Mouse (Mus musculus): ENCODE measurements around the gene Olfr1284.
"Not testable (repeated sequence)": the region's sequence is repeated elsewhere in the genome, so short reads cannot be mapped to it uniquely, and the experiment has no call there.

Olfr1284 gene
- long read RNA-seq, experiment 1, result 0 reads
- long read RNA-seq, experiment 2, result 0 reads

DNA sequence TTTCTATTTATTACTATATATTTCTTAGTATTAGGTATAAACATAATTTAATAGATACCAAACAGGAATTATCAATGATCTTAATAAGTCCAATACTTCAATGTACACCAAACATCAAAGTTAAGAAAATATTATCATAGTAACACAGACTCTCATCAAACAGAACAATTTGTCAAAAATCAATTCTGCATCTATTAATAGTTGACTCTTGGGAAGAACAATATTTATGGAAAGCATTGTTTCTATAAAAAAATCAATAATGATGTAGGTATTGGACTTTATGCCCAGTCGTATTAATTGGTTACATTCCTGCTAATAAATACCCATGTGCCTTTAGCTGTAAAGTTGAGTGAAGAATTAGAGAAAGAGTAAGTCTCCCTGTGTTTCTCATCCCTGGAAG is at the start of gene Olfr1284:
TSS of gene Olfr1284 (plus strand) at position 301 of the 400 bp plus-strand sequence.
- intact Hi-C loops (cut with DNase I), result no loop called here

DNA sequence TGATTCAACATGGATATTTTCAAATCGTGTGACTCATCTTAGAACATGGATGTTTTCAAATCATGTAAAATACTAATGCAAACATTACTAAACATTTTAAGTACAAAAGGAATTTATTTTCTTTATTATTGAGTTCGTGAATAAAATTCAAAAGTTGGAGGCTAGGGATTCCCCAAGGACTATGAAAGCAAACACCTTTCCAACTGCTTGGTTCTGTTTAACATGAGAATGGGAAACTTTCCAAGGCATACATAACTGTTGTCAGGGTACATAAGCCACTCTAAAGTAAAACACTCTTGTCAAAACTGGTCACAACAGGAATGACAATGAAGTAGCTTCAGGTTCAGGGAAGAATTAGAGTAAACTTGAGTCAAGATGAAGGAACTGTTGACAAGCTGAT is 49.1 kb upstream of the Olfr1284 start, which contains the start of gene Olfr1281:
TSS of gene Olfr1281 (plus strand) at position 301 of the 400 bp plus-strand sequence.
- intact Hi-C loops (cut with DNase I), result no loop called here

DNA sequence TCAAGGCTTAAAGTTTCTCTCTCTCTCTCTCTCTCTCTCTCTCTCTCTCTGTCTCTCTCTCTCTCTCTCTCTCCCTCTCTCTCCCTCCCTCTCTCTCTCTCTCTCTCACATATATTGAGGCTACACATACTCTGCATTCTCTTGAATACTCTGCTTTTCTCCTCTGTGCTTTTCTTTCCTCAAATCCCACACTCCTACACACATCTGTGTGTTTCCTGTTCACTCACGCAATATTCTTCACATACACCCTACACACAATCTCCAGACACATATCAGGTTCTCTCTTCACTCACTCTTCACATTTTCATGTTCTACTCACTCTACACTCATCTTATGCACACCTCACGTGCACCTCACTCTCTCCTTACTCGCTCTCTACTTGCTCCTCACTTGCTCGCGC is 41.6 kb upstream of the Olfr1284 start:
- intact Hi-C loops (cut with DNase I), result not testable (repeated sequence)

DNA sequence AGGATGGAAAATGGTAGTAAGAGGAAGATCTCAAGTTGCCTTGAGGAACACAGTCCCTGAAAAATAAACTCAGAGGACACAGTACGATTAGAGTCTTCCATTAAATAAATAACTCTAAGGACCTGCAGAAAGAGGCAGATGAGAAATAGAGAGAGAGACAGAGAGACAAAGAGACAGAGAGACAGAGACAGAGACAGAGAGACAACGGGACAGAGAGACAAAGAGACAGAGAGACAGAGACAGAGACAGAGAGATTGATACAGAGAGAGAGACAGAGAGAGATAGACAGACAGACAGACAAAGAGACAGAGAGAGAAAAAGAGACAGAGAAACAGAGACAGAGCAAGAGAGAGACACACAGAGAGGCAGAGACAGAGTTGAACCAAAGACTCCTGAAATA is 39.3 kb upstream of the Olfr1284 start, which contains the start of gene Olfr1282:
TSS of gene Olfr1282 (minus strand) at position 101 of the 400 bp plus-strand sequence.
- intact Hi-C loops (cut with DNase I), result no loop called here

DNA sequence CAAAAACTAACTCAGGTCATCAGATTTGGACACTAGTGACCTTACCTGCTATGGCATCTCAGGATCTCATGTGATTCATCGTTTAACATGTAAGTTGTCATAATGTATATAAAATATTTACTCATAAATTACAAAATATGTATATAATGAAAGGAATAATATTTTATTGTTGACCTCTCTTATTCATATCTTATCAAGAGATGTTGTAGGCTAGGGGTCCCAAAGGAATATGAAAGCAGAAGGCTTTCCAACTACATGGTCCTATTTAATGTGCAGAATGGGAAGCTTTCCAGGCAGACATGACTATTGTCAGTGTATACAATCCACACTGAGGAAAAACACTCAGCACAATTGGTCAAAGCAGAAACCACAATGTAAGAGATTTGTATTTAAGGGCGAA is 8.8 kb upstream of the Olfr1284 start, which contains the start of gene Olfr1283:
TSS of gene Olfr1283 (plus strand) at position 301 of the 400 bp plus-strand sequence.
- intact Hi-C loops (cut with DNase I), result no loop called here

DNA sequence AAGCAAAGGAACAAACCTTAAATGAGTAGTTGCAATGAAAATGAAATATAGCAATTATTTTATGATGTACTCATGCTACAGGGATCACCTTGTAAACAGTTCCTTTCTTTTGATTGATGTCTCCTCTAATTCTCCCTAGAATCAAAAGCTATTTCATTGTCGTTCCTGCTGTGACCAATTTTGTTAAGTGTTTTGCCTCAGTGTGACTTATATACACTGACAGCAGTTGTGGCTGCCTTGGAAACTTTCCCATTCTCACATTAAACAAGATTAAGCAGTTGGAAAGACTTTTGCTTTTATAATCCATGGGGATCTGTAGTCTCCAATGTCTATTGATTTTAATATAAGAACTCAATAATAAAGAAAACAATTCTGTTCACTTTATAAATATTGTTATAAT is 47.6 kb downstream of the Olfr1284 start, which contains the start of gene Olfr1286:
TSS of gene Olfr1286 (minus strand) at position 185 of the 400 bp plus-strand sequence.
- intact Hi-C loops (cut with DNase I), result no loop called here
